In the genomic region with DNA sequence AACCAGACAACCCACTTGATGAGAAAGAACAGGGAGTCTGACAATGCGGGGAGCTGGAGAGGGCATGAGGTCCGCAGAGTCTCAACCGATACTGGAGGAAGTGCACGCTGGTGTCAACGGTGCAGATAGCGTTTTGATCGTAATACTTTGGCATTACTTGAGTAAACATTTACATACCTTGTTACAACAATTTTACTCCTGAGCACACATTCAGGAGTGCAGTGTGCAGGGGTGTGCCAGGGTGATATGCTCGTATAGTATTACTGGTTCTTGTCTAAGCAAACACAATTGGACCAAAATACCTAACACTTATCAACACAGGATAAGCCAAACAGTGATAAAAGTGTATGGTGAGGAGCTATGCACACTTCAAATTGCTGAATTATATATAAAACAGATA, we compare ENCODE assay signal across 24 mouse cellular contexts.
DNase-seq lines count a peak whose midpoint lies in the region; ATAC-seq and TF ChIP-seq lines count a peak whose summit lies in the region.
"Had no signal": no experiment of that assay in that cellular context is flagged by ENCODE, and none has a peak within 500 bp of the region (broad histone marks: within the 10 kb centered on the region; RNA-seq: fewer than 3 reads in every experiment).

No protein-coding gene starts in this region.

- WGBS in lung, embryonic 14.5 days = 64% methylated on average over 8 of the region's 8 CpGs
- 22% methylated on average over 8 of the region's 8 CpGs for WGBS in large intestine, adult 2 months
- 46% methylated on average over 8 of the region's 8 CpGs for WGBS in stomach, embryonic 16.5 days

- H3K9ac ChIP-seq in lung, embryonic 14.5 days = no peak overlapping the region
- no peak overlapping the region for H3K9ac ChIP-seq in stomach, embryonic 16.5 days (ENCODE audit: low read length)
- H3K9ac ChIP-seq: embryonic facial prominence, embryonic 12.5 days; embryonic facial prominence, embryonic 15.5 days; forebrain, postnatal 0 days; heart, embryonic 13.5 days; hindbrain, embryonic 12.5 days; hindbrain, embryonic 15.5 days had no signal

- H3K4me3 ChIP-seq in lung, embryonic 14.5 days (ENCODE audit: low read depth, low read length) = no peak overlapping the region
- no peak overlapping the region for H3K4me3 ChIP-seq in stomach, embryonic 16.5 days (replicated peaks; ENCODE audit: low read length)
- H3K4me3 ChIP-seq: embryonic facial prominence, embryonic 12.5 days; embryonic facial prominence, embryonic 15.5 days; heart, adult 2 months; heart, embryonic 10.5 days; heart, embryonic 13.5 days; hindbrain, embryonic 12.5 days; hindbrain, embryonic 15.5 days had no signal

- DNase-seq in lung, embryonic 14.5 days = no peak
- DNase-seq in lung, postnatal 4 days = no peak
- DNase-seq in large intestine, adult 2 months (ENCODE audit: low read depth, low spot score) = peak; percentile 11
- DNase-seq in right cerebral cortex, postnatal 25 days = no peak
- DNase-seq in frontal cortex, postnatal 14 days (ENCODE audit: low spot score in 2 of 2) = no peak
- DNase-seq: adrenal gland, adult 2 months; adrenal gland, postnatal 14 days; cerebellum, adult 11 months; cerebellum, adult 2 months; cerebellum, adult 9-11 months; cerebellum, postnatal 25 days; forebrain, postnatal 0 days; gastrocnemius, postnatal 25 days; heart, adult 2 months; heart, postnatal 14 days had no signal

- H3K4me1 ChIP-seq in lung, embryonic 14.5 days (ENCODE audit: insufficient read depth) = no peaks in the 10 kb centered on the region
- H3K4me1 ChIP-seq in stomach, embryonic 16.5 days (ENCODE audit: control insufficient read depth, insufficient read depth, low read length) = no peaks in the 10 kb centered on the region
- H3K4me1 ChIP-seq: heart, embryonic 10.5 days; heart, embryonic 13.5 days; hindbrain, embryonic 12.5 days; hindbrain, embryonic 15.5 days had no signal

- TF ChIP-seq CTCF in lung, embryonic 14.5 days (IDR thresholded peaks at IDR 0.05; ENCODE audit: low read depth) = no peak

- no peaks in the 10 kb centered on the region for H3K36me3 ChIP-seq in lung, embryonic 14.5 days (ENCODE audit: insufficient read depth)
- no peaks in the 10 kb centered on the region for H3K36me3 ChIP-seq in stomach, embryonic 16.5 days (ENCODE audit: control insufficient read depth, insufficient read depth, low read length)
- H3K36me3 ChIP-seq: embryonic facial prominence, embryonic 12.5 days; embryonic facial prominence, embryonic 15.5 days; heart, embryonic 10.5 days; hindbrain, embryonic 12.5 days; hindbrain, embryonic 15.5 days had no signal

- no peak overlapping the region for H3K27ac ChIP-seq in lung, embryonic 14.5 days (ENCODE audit: low read depth)
- H3K27ac ChIP-seq in stomach, embryonic 16.5 days (ENCODE audit: low read length) = no peak overlapping the region
- H3K27ac ChIP-seq: embryonic facial prominence, embryonic 12.5 days; embryonic facial prominence, embryonic 15.5 days; heart, adult 2 months; heart, embryonic 10.5 days; heart, embryonic 13.5 days; hindbrain, embryonic 12.5 days; hindbrain, embryonic 15.5 days had no signal

- ATAC-seq in lung, embryonic 14.5 days (ENCODE audit: insufficient read depth) = 0 out of 2 replicates have a peak, but pooled peaks have one; percentile 44
- peak; percentile 60; the same call in 1 of the 2 replicates for ATAC-seq in stomach, embryonic 16.5 days (ENCODE audit: insufficient read depth, low FRiP score)
- ATAC-seq: CD4-positive, CD25-positive, alpha-beta regulatory T cell, adult 4 months; forebrain, embryonic 14.5 days; forebrain, postnatal 0 days had no signal

- no peak overlapping the region for H3K4me2 ChIP-seq in lung, embryonic 14.5 days
- H3K4me2 ChIP-seq in stomach, embryonic 16.5 days (ENCODE audit: low read depth, low read length) = no peak overlapping the region
- H3K4me2 ChIP-seq: embryonic facial prominence, embryonic 12.5 days; embryonic facial prominence, embryonic 15.5 days; heart, embryonic 13.5 days; hindbrain, embryonic 12.5 days; hindbrain, embryonic 15.5 days had no signal

- no peaks in the 10 kb centered on the region for H3K9me3 ChIP-seq in lung, embryonic 14.5 days (ENCODE audit: low read depth, low read length)
- no peaks in the 10 kb centered on the region for H3K9me3 ChIP-seq in stomach, embryonic 16.5 days (replicated peaks; ENCODE audit: control insufficient read depth, low read length)
- H3K9me3 ChIP-seq: embryonic facial prominence, embryonic 12.5 days; embryonic facial prominence, embryonic 15.5 days; heart, embryonic 10.5 days; heart, embryonic 13.5 days; hindbrain, embryonic 12.5 days; hindbrain, embryonic 15.5 days had no signal

- H3K27me3 ChIP-seq in lung, embryonic 14.5 days (ENCODE audit: insufficient read depth, low read length) = no peaks in the 10 kb centered on the region
- no peaks in the 10 kb centered on the region for H3K27me3 ChIP-seq in stomach, embryonic 16.5 days (ENCODE audit: control insufficient read depth, insufficient read depth, low read length)
- H3K27me3 ChIP-seq: embryonic facial prominence, embryonic 12.5 days; embryonic facial prominence, embryonic 15.5 days; heart, embryonic 13.5 days; hindbrain, embryonic 12.5 days; hindbrain, embryonic 15.5 days had no signal
